Mouse (Mus musculus): ENCODE measurements around the gene Cryl1. TPM values are rescaled to one million over a fixed set of nuclear protein-coding genes. Genes with fewer than 3 reads are reported as not detected.

Gene Cryl1
- total and polyA plus RNA-seq, 3 experiments: 17.8 to 22.0 TPM; not detected in 1

DNA sequence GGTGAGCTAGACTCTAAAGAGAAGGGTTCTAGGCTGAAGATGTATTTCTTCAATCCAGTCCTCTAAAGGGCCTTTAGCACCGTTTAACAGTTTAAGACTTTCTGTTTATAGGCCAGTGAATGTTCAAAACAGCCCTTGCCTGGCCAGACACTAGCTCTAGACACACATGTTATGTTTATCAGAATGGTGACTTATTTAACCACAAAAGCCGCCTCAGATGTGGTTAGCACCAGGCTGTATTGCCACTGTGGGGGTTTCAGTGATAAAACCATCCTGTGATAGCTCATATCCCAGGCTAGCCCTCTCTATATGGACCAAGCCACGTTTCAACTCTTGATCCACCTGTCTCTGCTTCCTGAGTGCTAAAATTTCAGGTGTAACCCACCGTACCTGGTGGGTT, 6.7 kb downstream of the Cryl1 start (continued):
- no peak for TF ChIP-seq E2F4 (IDR thresholded peaks at IDR 0.05; ENCODE audit: borderline replicate concordance, low read depth, low read length)
- TF ChIP-seq JUND (IDR thresholded peaks at IDR 0.05; ENCODE audit: low read depth, low read length): no peak
- no peak for TF ChIP-seq CTCF (IDR thresholded peaks at IDR 0.05 in 2 of 3, conservative IDR thresholded peaks at IDR 0.05 in 1 of 3; ENCODE audit: control insufficient read depth in 1 of 3, insufficient read depth in 1 of 3, low read depth in 2 of 3, low read length in 3 of 3, poor library complexity in 1 of 3, severe bottlenecking in 1 of 3)
- no peak for TF ChIP-seq MEF2A (IDR thresholded peaks at IDR 0.05; ENCODE audit: extremely low read depth, insufficient replicate concordance, low read depth, low read length, poor library complexity, severe bottlenecking)
- TF ChIP-seq ETS1 (IDR thresholded peaks at IDR 0.05; ENCODE audit: low read depth, low read length): peak; percentile 70; the same call in 1 of the 2 replicates
- 0 out of 2 replicates have a peak, but pooled peaks have one; percentile 24 for TF ChIP-seq ZKSCAN1 (IDR thresholded peaks at IDR 0.05; ENCODE audit: low read depth, low read length)
- TF ChIP-seq TBP (IDR thresholded peaks at IDR 0.05; ENCODE audit: low read depth, low read length): no peak
- no peak; the same call in 1 of the 2 replicates for TF ChIP-seq MAFK (IDR thresholded peaks at IDR 0.05; ENCODE audit: borderline replicate concordance, low read depth, low read length)
- TF ChIP-seq ZC3H11A (IDR thresholded peaks at IDR 0.05; ENCODE audit: low read depth, low read length): no peak

DNA sequence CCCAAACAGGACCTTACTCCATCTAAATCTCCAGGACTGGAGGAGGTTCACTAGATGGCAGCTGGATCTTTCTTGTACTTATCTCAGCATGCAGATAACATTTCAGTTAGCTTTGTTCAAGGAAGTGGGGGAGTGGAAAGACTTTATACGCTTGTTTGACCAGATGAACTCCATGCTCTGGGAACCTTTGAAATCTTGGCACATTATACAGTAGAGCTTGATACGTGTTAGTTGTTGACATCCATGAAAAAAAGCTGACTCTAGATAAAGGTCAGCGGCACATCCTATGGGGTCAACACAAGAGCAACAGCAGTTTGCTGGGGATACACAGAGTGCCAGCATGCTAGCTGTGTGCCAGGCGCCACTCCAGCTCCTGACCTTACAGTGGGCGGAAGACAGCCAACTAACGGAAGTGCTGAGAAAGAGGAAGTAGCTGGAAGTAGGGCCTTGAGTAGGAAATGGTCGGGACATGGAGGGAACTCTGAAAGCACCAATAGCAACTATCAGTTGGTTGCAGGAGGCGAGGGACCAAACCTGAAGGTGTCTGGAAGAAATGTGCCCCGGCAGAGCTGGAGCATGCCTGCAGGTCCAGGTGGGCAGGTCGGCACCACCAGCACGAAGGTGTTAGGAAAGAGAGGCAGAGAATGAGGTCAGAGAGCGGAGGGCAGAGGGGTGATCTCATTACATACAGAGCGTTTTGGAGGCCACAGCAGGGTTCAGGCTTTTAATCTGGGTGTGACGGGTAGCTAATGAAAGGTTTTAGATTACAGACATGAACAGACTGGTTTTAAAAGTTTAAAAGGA, 11.4 kb downstream of the Cryl1 start:
- peaks cover 17 to 33% of the 10 kb centered on the region in 2 experiments for H3K4me1 ChIP-seq (ENCODE audit: control insufficient read depth in 1 of 2, insufficient read depth in 2 of 2, low read length in 2 of 2)
- H3K27me3 ChIP-seq (ENCODE audit: control insufficient read depth in 1 of 2, insufficient read depth in 2 of 2, low read length in 2 of 2): no peaks in the 10 kb centered on the region
- peak overlapping the region; percentile 84 for H3K27ac ChIP-seq (ENCODE audit: control insufficient read depth, low read depth, low read length)
- H3K9me3 ChIP-seq (replicated peaks; ENCODE audit: insufficient read depth, low read length): no peaks in the 10 kb centered on the region
- no peaks in the 10 kb centered on the region for H3K79me2 ChIP-seq (ENCODE audit: control insufficient read depth, insufficient read depth, low read length, poor library complexity)
- DNase-seq (ENCODE audit: low read depth, low spot score): peak; percentile 87
- H3K9ac ChIP-seq (ENCODE audit: control insufficient read depth, low read depth, low read length, poor library complexity, severe bottlenecking): peak overlapping the region; percentile 69
- peaks cover 0 to 28% of the 10 kb centered on the region in 2 experiments; a peak in 2 of 4 replicates for H3K36me3 ChIP-seq (ENCODE audit: control insufficient read depth in 1 of 2, insufficient read depth in 2 of 2, low read length in 2 of 2)
- H3K4me3 ChIP-seq (ENCODE audit: control insufficient read depth in 1 of 2, insufficient read depth in 1 of 2, low read depth in 2 of 2, low read length in 2 of 2): peak overlapping the region; percentile 38 to 61
- peak; percentile 48; the same call in 1 of the 2 replicates for TF ChIP-seq NELFE (IDR thresholded peaks at IDR 0.05; ENCODE audit: low read depth, low read length)
- 0 out of 2 replicates have a peak, but pooled peaks have one; percentile 32 for TF ChIP-seq RCOR1 (IDR thresholded peaks at IDR 0.05; ENCODE audit: low read depth, low read length)
- TF ChIP-seq ETS1 (IDR thresholded peaks at IDR 0.05; ENCODE audit: low read depth, low read length): peak; percentile 56; the same call in 1 of the 2 replicates
- TF ChIP-seq MXI1 (IDR thresholded peaks at IDR 0.05; ENCODE audit: low read depth, low read length): no peak; the same call in 1 of the 2 replicates
- TF ChIP-seq POLR2AphosphoS5 (IDR thresholded peaks at IDR 0.05; ENCODE audit: borderline replicate concordance, low read depth, low read length): no peak
- TF ChIP-seq RAD21 (IDR thresholded peaks at IDR 0.05; ENCODE audit: low read depth, low read length): no peak
- TF ChIP-seq SMC3 (IDR thresholded peaks at IDR 0.05; ENCODE audit: low read depth, low read length): no peak
- TF ChIP-seq ZNF384 (IDR thresholded peaks at IDR 0.05; ENCODE audit: low read depth, low read length): no peak
- no peak for TF ChIP-seq E2F4 (IDR thresholded peaks at IDR 0.05; ENCODE audit: borderline replicate concordance, low read depth, low read length)
- TF ChIP-seq TCF12 (IDR thresholded peaks at IDR 0.05; ENCODE audit: low read depth, low read length): peak; percentile 66; the same call in 1 of the 2 replicates
- no peak for TF ChIP-seq MEF2A (IDR thresholded peaks at IDR 0.05; ENCODE audit: extremely low read depth, insufficient replicate concordance, low read depth, low read length, poor library complexity, severe bottlenecking)
- no peak for TF ChIP-seq USF2 (IDR thresholded peaks at IDR 0.05; ENCODE audit: borderline replicate concordance in 1 of 2, insufficient read depth in 1 of 2, low read depth in 1 of 2, low read length in 2 of 2)
- peak; percentile 40; the same call in 1 of the 2 replicates for TF ChIP-seq HCFC1 (IDR thresholded peaks at IDR 0.05; ENCODE audit: low read depth, low read length)
- TF ChIP-seq POLR2A (IDR thresholded peaks at IDR 0.05; ENCODE audit: control insufficient read depth in 1 of 2, insufficient read depth in 1 of 2, low read depth in 1 of 2, low read length in 2 of 2, poor library complexity in 1 of 2): peak in 1 of 2 experiments; percentile 67; a peak in 2 of 4 replicates
- peak; percentile 27; the same call in 1 of the 2 replicates for TF ChIP-seq MYC (IDR thresholded peaks at IDR 0.05; ENCODE audit: low read depth, low read length)
- no peak for TF ChIP-seq CHD2 (IDR thresholded peaks at IDR 0.05; ENCODE audit: low read length)
- no peak for TF ChIP-seq NRF1 (IDR thresholded peaks at IDR 0.05; ENCODE audit: insufficient read depth, low read depth, low read length, poor library complexity, severe bottlenecking)
- no peak for TF ChIP-seq MAZ (IDR thresholded peaks at IDR 0.05; ENCODE audit: low read depth, low read length)
- peak; percentile 77 for TF ChIP-seq TAL1 (IDR thresholded peaks at IDR 0.05; ENCODE audit: low read length)
- 0 out of 2 replicates have a peak, but pooled peaks have one; percentile 24 for TF ChIP-seq MAX (IDR thresholded peaks at IDR 0.05; ENCODE audit: low read length)
- no peak for TF ChIP-seq ZKSCAN1 (IDR thresholded peaks at IDR 0.05; ENCODE audit: low read depth, low read length)
- peak; percentile 55; the same call in 1 of the 2 replicates for TF ChIP-seq TBP (IDR thresholded peaks at IDR 0.05; ENCODE audit: low read depth, low read length)
- TF ChIP-seq POLR2AphosphoS2 (IDR thresholded peaks at IDR 0.05; ENCODE audit: low read length): no peak
- no peak for TF ChIP-seq UBTF (IDR thresholded peaks at IDR 0.05; ENCODE audit: borderline replicate concordance, insufficient read depth, low read depth, low read length)
- peak; percentile 31; the same call in 1 of the 2 replicates for TF ChIP-seq SIN3A (IDR thresholded peaks at IDR 0.05; ENCODE audit: low read length)
- TF ChIP-seq USF1 (IDR thresholded peaks at IDR 0.05; ENCODE audit: low read depth, low read length): no peak
- no peak for TF ChIP-seq JUND (IDR thresholded peaks at IDR 0.05; ENCODE audit: low read depth, low read length)
- TF ChIP-seq CHD1 (IDR thresholded peaks at IDR 0.05; ENCODE audit: low read depth, low read length): no peak

Measured in MEL (cell line).